Mouse (Mus musculus): Measurements from ENCODE around the gene Nhlh2. TPM values are rescaled to one million over a fixed set of nuclear protein-coding genes. Genes with fewer than 3 reads are reported as not detected.

Gene Nhlh2
- total and polyA plus RNA-seq, 3 experiments, result not detected

DNA sequence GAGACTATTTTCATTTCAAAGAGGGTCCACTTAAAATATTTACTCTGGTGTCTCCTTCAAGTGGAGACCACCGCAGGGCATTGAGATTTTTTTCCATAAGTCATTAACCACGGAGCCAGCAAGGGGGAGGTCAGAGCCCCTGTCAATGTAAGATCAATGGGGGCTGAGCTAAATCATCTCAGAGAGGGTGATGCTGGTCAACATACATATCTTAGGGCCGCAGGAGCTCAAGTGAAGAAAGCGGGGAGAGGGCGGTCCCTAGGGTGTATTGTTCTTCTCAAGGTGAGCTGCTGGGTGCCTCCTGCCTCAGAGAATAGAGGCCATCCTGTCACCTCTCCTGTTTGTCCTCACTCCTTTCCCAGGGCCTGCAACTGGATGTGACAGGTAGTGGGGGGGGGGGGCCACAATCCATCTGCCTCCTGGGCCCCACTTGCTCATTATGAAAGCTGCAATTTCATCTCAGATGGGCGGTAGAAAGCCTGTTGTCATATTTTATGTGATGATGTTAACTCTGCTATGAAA lies 18.8 kb upstream of the Nhlh2 start:
- in situ Hi-C loops (cut with MboI; ENCODE audit: low pct_ligation_motif_present, low pct_unique_long_range_greater_than_20kb, low sequenced_read_pairs), result no loop called here
- Histone ChIP-seq H3K4me1 (ENCODE audit: control insufficient read depth in 1 of 2, insufficient read depth in 2 of 2) (peaks cover 0 to 3% of the 10 kb centered on the region in 2 experiments; a peak in 1 of 4 replicates), H3K27ac (ENCODE audit: insufficient read depth, low read depth) (no peak overlapping the region), H3K36me3 (replicated peaks in 1 of 2; ENCODE audit: control insufficient read depth in 1 of 2, insufficient read depth in 1 of 2, low read length in 1 of 2) (no peaks in the 10 kb centered on the region), H3K4me2 (ENCODE audit: insufficient read depth, low read depth, poor library complexity, severe bottlenecking) (no peak overlapping the region), H3K9ac (ENCODE audit: insufficient read depth, low read depth) (no peak overlapping the region), H3K9me3 (replicated peaks; ENCODE audit: low read length) (no peaks in the 10 kb centered on the region), H3K4me3 (replicated peaks in 1 of 3; ENCODE audit: low read depth in 2 of 3, low read length in 2 of 3, poor library complexity in 1 of 3) (no peak overlapping the region), H3K79me2 (replicated peaks; ENCODE audit: control insufficient read depth, extremely low read depth, insufficient read depth, poor library complexity, severe bottlenecking) (no peaks in the 10 kb centered on the region), H3K27me3 (replicated peaks) (no peaks in the 10 kb centered on the region)
- no peak for DNase-seq (ENCODE audit: extremely low read depth)
- dilution Hi-C loops (cut with MboI; ENCODE audit: extremely low pct_ligation_motif_present, extremely low pct_unique_long_range_greater_than_20kb, low sequenced_read_pairs), result no loop called here
- no peak for TF ChIP-seq MEF2A (IDR thresholded peaks at IDR 0.05; ENCODE audit: borderline replicate concordance, low read depth, low read length)
- TF ChIP-seq HCFC1 (IDR thresholded peaks at IDR 0.05; ENCODE audit: low read depth, low read length), result no peak
- TF ChIP-seq GABPA (IDR thresholded peaks at IDR 0.05; ENCODE audit: insufficient replicate concordance, low read depth, low read length), result no peak
- TF ChIP-seq BHLHE40 (IDR thresholded peaks at IDR 0.05; ENCODE audit: low read depth, low read length), result no peak
- TF ChIP-seq EP300 (IDR thresholded peaks at IDR 0.05; ENCODE audit: low read length), result no peak
- no peak for TF ChIP-seq ZKSCAN1 (IDR thresholded peaks at IDR 0.05; ENCODE audit: borderline replicate concordance, low read depth, low read length)
- TF ChIP-seq ZNF384 (IDR thresholded peaks at IDR 0.05; ENCODE audit: low read depth, low read length), result no peak
- no peak for TF ChIP-seq RCOR1 (conservative IDR thresholded peaks at IDR 0.05; ENCODE audit: low read depth, low read length)
- TF ChIP-seq NELFE (IDR thresholded peaks at IDR 0.05; ENCODE audit: low read depth, low read length), result no peak
- TF ChIP-seq MAZ (IDR thresholded peaks at IDR 0.05; ENCODE audit: low read depth, low read length), result no peak
- TF ChIP-seq USF2 (conservative IDR thresholded peaks at IDR 0.05; ENCODE audit: low read depth, low read length), result no peak
- no peak for TF ChIP-seq PAX5 (IDR thresholded peaks at IDR 0.05; ENCODE audit: low read length)
- TF ChIP-seq E2F4 (IDR thresholded peaks at IDR 0.05; ENCODE audit: insufficient replicate concordance, low read depth, low read length), result no peak
- TF ChIP-seq POLR2AphosphoS2 (IDR thresholded peaks at IDR 0.05; ENCODE audit: low read depth, low read length), result no peak
- TF ChIP-seq UBTF (IDR thresholded peaks at IDR 0.05; ENCODE audit: low read depth, low read length), result no peak
- TF ChIP-seq MAX (IDR thresholded peaks at IDR 0.05; ENCODE audit: low read length), result no peak
- TF ChIP-seq MAFK (IDR thresholded peaks at IDR 0.05; ENCODE audit: insufficient replicate concordance, low read length), result no peak
- TF ChIP-seq IRF4 (IDR thresholded peaks at IDR 0.05; ENCODE audit: low read depth, low read length), result no peak

DNA sequence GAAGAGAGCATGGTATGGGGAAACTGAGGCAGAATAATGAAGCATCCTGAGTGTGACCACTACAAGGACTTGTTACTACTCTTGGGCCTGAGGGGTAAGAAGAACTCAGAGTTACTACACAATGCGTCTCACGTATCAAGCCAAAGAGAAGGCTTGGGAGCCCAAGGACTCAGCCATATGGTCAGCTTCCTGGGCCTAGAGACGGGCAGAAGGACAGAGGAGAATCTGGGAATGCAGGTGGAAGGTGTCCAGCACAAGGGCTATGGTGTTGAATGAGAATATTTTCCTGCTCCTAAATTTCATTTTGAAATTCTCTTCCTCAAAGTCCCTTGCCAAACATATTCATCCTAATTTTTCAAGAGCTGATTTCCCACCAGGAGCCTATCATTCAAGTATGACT lies 12.0 kb upstream of the Nhlh2 start:
- TF ChIP-seq MYC (IDR thresholded peaks at IDR 0.05; ENCODE audit: low read depth, low read length) (no peak), ZKSCAN1 (IDR thresholded peaks at IDR 0.05; ENCODE audit: borderline replicate concordance, low read depth, low read length) (no peak), RAD21 (IDR thresholded peaks at IDR 0.05; ENCODE audit: low read depth, low read length) (no peak), RCOR1 (conservative IDR thresholded peaks at IDR 0.05; ENCODE audit: low read depth, low read length) (no peak), SMC3 (IDR thresholded peaks at IDR 0.05; ENCODE audit: low read depth, low read length) (no peak), IRF4 (IDR thresholded peaks at IDR 0.05; ENCODE audit: low read depth, low read length) (no peak), GABPA (IDR thresholded peaks at IDR 0.05; ENCODE audit: insufficient replicate concordance, low read depth, low read length) (no peak), POLR2AphosphoS2 (IDR thresholded peaks at IDR 0.05; ENCODE audit: low read depth, low read length) (no peak), TCF12 (IDR thresholded peaks at IDR 0.05; ENCODE audit: low read depth, low read length) (no peak), CTCF (conservative IDR thresholded peaks at IDR 0.05 in 1 of 2, IDR thresholded peaks at IDR 0.05 in 1 of 2; ENCODE audit: low read depth in 2 of 2, low read length in 2 of 2) (no peak), ELF1 (IDR thresholded peaks at IDR 0.05; ENCODE audit: low read depth, low read length) (no peak), CHD2 (IDR thresholded peaks at IDR 0.05; ENCODE audit: low read length) (no peak), UBTF (IDR thresholded peaks at IDR 0.05; ENCODE audit: low read depth, low read length) (no peak), MAFK (IDR thresholded peaks at IDR 0.05; ENCODE audit: insufficient replicate concordance, low read length) (no peak), HCFC1 (IDR thresholded peaks at IDR 0.05; ENCODE audit: low read depth, low read length) (no peak), ZC3H11A (IDR thresholded peaks at IDR 0.05; ENCODE audit: low read depth, low read length) (no peak), E2F4 (IDR thresholded peaks at IDR 0.05; ENCODE audit: insufficient replicate concordance, low read depth, low read length) (no peak), EP300 (IDR thresholded peaks at IDR 0.05; ENCODE audit: low read length) (no peak), KAT2A (IDR thresholded peaks at IDR 0.05; ENCODE audit: insufficient replicate concordance, low read length) (no peak)
- no peaks in the 10 kb centered on the region for H3K36me3 ChIP-seq (replicated peaks in 1 of 2; ENCODE audit: control insufficient read depth in 1 of 2, insufficient read depth in 1 of 2, low read length in 1 of 2)
- H3K9ac ChIP-seq (ENCODE audit: insufficient read depth, low read depth), result no peak overlapping the region
- no peaks in the 10 kb centered on the region for H3K79me2 ChIP-seq (replicated peaks; ENCODE audit: control insufficient read depth, extremely low read depth, insufficient read depth, poor library complexity, severe bottlenecking)
- peaks cover 0 to 7% of the 10 kb centered on the region in 2 experiments; a peak in 1 of 4 replicates for H3K4me1 ChIP-seq (ENCODE audit: control insufficient read depth in 1 of 2, insufficient read depth in 2 of 2)
- no peak overlapping the region for H3K27ac ChIP-seq (ENCODE audit: insufficient read depth, low read depth)
- no peak for DNase-seq (ENCODE audit: extremely low read depth)
- in situ Hi-C loops (cut with MboI; ENCODE audit: low pct_ligation_motif_present, low pct_unique_long_range_greater_than_20kb, low sequenced_read_pairs), result no loop called here
- H3K9me3 ChIP-seq (replicated peaks; ENCODE audit: low read length), result no peaks in the 10 kb centered on the region
- no peak overlapping the region for H3K4me2 ChIP-seq (ENCODE audit: insufficient read depth, low read depth, poor library complexity, severe bottlenecking)
- H3K27me3 ChIP-seq (replicated peaks), result no peaks in the 10 kb centered on the region
- dilution Hi-C loops (cut with MboI; ENCODE audit: extremely low pct_ligation_motif_present, extremely low pct_unique_long_range_greater_than_20kb, low sequenced_read_pairs), result no loop called here
- H3K4me3 ChIP-seq (replicated peaks in 1 of 3; ENCODE audit: low read depth in 2 of 3, low read length in 2 of 3, poor library complexity in 1 of 3), result no peak overlapping the region

Measured in CH12.LX (cell line).